Mouse (Mus musculus) lung, adult 18-20 months (tissue): ENCODE measurements around the gene Srms.

ENCODE experiments used
- DNase-seq, 2 experiments: peaks; one replicate each; pipeline ENCODE4 v3.0.0; 2022; ENCODE audit warnings: mixed read lengths in 2 of 2

The Srms gene

GRCm38 (mm10) chr2:181213021-181213445 is at the start of gene Srms:
Gene Srms, minus strand, starts transcription at chr2:181213185.
- DNase-seq, result peak; percentile 81 to 83

DNA sequence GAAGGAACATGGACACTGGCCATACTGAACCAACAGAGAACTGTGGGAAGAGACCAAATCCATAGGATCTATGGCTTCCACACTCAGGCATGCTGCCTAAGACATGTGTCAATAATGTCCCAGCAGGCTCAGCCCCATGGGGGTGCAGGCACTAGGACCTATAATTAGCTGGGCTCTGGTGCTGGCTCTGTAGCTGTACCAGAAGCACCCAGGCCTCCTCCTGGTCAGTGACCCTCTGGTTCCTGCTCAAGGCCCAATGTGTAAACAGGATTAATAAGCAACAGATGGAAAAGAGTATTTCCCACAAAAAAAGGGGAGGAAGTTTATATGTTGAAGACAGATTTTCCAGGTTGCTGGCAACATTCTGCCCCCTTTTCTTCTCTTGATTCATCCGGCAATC is 40.3 kb upstream of the Srms start:
- DNase-seq, result no peak

GRCm38 (mm10) chr2:181251841-181252240 is 38.9 kb upstream of the Srms start:
- DNase-seq, result no peak

GRCm38 (mm10) chr2:181249217-181249616 is 36.2 kb upstream of the Srms start:
- no peak for DNase-seq

- DNase-seq, result no peak
Observed at GRCm38 (mm10) chr2:181245031-181245430, 32.0 kb upstream of the Srms start.

- peak; percentile 69 to 74 for DNase-seq
Observed at GRCm38 (mm10) chr2:181243706-181244394, 30.9 kb upstream of the Srms start.

DNA sequence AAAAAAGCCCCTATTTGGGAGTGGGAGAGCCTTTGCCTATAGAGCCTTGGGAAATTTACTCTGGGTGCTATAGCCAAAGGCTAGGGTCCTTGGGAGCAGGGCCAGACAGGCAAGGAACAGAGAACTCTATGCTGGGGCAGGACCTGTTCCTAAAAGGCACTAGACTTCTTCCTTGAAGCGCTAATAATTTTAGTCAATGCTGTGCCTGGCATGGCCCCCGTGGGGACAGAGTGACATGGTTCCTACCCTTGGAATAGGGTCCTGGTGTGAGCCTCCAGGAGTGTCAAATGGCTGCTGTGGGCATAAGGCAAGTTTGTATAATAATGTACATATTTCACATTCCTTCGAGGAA is 29.3 kb upstream of the Srms start:
- no peak for DNase-seq

- DNase-seq, result peak; percentile 72 to 74
Observed at GRCm38 (mm10) chr2:181241602-181242313, 28.8 kb upstream of the Srms start, which contains the start of gene Helz2. Gene Helz2, minus strand, starts transcription at chr2:181242027.

GRCm38 (mm10) chr2:181240806-181241440 is 27.9 kb upstream of the Srms start:
- no peak for DNase-seq

- DNase-seq, result no peak
Observed at GRCm38 (mm10) chr2:181239261-181239660, 26.3 kb upstream of the Srms start.

GRCm38 (mm10) chr2:181238861-181239260 is 25.9 kb upstream of the Srms start:
- no peak for DNase-seq

- DNase-seq, result no peak
Observed at GRCm38 (mm10) chr2:181238091-181238610, 25.2 kb upstream of the Srms start.

DNA sequence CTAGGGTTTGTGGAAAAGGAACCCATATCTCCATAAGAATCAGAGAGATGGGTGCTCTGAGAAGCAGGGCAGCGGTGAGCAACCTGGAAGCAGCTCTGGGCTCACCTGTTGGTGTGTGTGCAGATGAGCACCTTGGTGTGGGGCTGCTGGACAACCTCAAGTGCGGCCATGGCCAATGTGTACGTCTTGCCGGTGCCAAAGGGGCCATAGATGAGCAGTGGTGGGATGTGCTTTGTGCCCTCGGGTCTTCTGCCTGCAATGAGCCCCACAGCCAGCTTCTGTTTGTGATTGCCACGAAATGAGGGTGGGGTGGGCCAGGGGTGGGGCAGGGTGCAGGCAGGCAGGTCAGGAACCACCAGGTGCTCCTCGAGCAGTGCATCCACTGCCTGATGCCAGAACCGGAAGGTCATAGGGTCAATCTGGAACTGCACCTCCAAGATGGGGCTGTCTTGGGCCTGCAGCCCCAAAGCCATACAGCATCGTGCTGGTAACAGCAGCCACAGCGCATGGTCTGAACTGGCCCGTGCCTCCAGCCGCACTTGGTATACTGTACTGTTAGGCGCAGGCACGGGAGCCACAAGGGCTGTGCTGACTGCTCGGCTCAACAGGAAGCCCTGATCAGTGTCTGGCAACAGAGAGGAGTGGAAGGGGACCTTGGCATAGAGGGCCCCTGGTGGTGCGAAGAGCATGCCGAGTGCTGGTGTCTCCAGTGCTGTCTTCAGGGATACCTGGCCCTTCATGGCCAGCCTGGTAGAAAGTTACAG is 24.4 kb upstream of the Srms start:
- no peak for DNase-seq

GRCm38 (mm10) chr2:181235681-181236566 is 22.9 kb upstream of the Srms start:
- DNase-seq, result no peak

GRCm38 (mm10) chr2:181234680-181235079 is 21.7 kb upstream of the Srms start:
- DNase-seq, result no peak

DNA sequence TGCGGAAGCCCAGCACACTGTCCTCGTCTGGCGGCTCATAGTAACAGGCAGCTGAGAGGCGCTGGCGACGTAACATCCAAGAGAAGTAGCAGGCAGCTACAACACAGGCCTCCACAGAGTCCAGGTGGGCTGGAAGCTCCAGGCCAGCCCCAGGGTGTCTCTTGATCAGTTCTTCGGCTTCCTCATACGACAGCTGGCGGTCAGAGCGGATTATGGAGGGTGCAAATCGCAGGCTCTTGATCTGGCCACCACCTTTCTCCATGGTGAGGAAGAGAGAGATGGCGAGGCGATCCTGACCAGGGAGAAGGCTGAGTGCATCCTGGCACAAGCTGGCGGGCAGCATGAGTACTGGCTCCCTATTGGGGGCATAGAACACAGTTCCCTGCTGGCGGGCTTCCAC is 20.5 kb upstream of the Srms start:
- DNase-seq, result no peak

GRCm38 (mm10) chr2:181231171-181231570 is 18.2 kb upstream of the Srms start:
- DNase-seq, result no peak

- DNase-seq, result peak; percentile 49 to 63
Observed at GRCm38 (mm10) chr2:181228335-181228734, 15.3 kb upstream of the Srms start.

- no peak for DNase-seq
Observed at GRCm38 (mm10) chr2:181227122-181227521, 14.1 kb upstream of the Srms start.

DNA sequence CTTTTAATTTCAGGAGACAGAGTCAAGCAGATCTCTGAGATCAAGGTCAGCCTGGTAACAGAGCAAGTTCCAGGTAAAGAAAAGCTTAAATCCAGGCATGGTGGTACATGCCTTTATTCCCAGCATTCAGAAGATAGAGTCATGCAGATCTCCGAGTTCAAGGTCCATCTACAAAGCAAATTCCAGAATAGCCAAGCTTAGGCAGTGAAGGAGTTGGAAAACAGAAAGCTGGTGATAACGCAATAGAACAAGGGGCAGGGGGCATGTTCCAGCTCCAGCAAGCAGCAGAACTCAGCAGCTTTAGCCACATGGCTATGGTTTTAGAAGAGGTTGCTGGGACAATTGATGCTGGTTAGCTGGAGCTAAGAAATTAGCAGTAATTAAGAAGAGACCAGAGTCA is 12.0 kb upstream of the Srms start:
- DNase-seq, result no peak

DNA sequence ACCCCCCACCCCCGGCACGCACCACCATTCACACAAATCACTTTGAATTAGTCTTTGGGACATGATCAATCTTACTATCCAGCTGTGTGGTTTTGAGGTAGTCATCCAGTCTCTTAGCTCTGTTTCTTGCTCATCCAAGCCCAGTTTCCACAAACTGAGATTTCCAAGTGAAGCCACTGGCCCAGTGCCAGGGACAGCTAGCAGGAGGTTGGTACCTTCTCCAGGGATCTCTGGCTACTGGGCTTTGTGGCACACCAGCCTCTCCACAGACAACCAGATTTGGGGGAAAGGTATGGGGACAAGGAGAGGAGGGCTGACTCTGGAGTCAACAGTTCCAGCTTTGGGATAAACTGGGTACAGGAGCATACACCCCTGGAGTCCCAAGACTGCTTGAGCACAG is 7.4 kb upstream of the Srms start:
- no peak for DNase-seq
